Mouse (Mus musculus) layer of hippocampus, postnatal 36 days (tissue): ENCODE measurements at regions not wholly inside any gene's neighbourhood (a gene's known extent, or its start where the extent isn't known, plus 50 kb on each side); places are given as distances from the start of the nearest gene placed in this dataset.

Source experiments
- DNase-seq, 2 experiments: peaks; one replicate each; pipeline ENCODE4 v3.0.0; 2022

DNA sequence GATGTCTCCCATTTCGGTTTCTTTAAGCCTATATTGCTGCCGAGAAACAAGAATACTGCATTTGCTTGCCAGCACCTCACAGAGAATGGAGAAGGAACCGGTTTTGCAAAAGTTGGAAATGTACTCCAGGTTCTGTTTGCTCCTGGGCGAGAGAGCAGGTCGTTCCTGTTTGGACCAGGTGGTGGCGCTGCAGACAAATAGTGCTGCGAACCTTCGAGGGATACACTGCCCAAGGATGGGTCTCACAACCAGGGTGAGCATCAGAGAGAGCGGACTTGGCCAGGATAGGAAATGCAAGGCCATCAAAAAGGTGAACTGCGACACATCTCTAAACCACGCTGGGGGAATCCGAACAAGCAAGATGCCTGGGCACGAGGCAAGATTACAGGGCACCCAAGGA lies 54.0 kb upstream of the Ets2 start:
- DNase-seq: peak; percentile 63 to 78

DNA sequence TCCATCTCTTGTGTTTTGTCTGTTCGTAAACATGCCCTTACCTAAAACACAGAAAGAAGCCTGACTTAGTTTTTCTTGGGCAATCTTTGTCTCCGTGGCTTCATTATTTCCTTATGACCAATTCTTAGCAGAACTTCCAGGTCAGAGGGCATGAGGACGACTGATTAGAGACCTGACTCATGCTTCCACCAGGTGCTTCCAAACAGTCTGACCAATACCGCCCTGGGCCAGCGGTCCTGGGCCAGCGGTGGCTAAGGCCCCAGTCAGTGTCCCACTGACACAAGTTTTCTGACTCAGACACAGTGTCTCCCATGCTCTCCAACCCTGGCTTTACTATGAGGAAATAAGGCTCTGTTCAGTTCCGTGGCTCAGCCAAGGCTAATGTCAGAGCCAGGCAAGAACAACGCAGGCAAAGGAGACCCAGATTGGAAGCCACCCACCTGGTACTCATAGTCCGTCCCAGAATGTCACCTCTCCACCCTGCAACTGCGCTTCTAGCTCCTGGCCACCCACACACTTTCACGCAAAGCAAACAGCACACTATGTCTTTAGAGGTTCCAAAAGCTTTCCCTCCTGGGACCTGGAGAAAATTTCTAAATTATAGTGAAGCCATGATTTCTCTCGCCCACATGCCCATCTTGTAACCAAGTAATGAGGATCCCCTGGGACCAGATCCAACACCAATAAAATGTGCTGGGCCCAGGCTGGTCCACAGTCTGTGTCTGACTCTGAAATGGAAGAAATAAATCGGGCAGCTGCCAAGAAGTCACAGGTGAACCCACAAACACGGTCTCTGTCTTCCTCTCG lies 56.6 kb upstream of the Erg start:
- peak; percentile 25 to 27 for DNase-seq

- no peak for DNase-seq
Measured at GRCm38 (mm10) chr16:95640670-95641069, 54.3 kb upstream of the Erg start.

DNA sequence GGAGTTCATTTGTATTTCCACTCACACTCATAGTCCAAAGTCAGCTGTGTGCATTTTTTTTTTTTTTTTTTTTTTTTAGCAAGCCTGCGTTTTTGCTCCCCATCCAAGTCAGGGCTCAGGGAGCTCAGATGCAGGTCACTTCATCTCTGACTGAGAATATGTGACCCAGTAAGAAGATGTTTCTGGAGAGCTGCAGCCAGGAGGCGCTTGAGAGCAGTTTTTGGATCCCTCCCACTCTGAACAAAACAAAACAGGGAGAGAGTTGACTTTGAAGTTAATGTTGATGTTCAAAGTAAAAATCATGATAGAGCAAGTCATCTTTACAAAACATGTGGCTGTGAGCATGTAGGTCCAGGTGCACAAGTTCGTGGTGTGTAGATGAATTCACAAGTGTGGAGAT lies 53.3 kb upstream of the Erg start:
- DNase-seq: no peak

GRCm38 (mm10) chr16:95637850-95638249 lies 51.5 kb upstream of the Erg start:
- no peak for DNase-seq

DNA sequence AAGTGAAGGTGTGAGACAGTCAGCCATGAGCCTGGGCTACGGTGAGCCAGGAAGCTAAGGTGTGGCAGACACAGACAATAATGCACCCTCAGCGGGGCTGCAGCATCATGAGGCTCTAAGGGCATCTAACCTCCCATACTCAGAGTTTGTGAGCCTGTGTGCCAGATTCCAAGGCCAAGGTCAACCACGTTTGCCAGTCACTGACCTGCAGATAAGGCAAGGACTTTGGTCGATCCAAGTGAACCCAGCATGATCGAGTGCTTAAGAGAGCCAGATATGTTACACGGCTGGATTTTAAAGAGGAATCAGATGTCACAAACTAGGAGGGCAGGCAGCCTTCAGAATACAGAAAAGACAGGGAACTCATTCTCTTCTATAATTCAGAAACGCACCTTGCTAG lies 50.2 kb upstream of the Erg start:
- DNase-seq: no peak
